Mouse (Mus musculus) kidney, adult 9 months (tissue): Measurements from ENCODE around the gene Stat3.

ENCODE experiments used
- DNase-seq: peaks from one replicate; pipeline ENCODE4 v3.0.0; 2022

Gene Stat3

GRCm38 (mm10) chr11:100963647-100964046 lies 24.3 kb upstream of the Stat3 start:
- DNase-seq: no peak

- DNase-seq: no peak
These were observed 23.1 kb upstream of the Stat3 start for GRCm38 (mm10) chr11:100962371-100962911.

GRCm38 (mm10) chr11:100960540-100960939 lies 21.2 kb upstream of the Stat3 start:
- peak; percentile 82 for DNase-seq

- no peak for DNase-seq
These were observed 20.5 kb upstream of the Stat3 start for GRCm38 (mm10) chr11:100959826-100960225.

- DNase-seq: peak; percentile 72
These were observed 20.1 kb upstream of the Stat3 start for GRCm38 (mm10) chr11:100959464-100959810.

GRCm38 (mm10) chr11:100958613-100959463 lies 19.5 kb upstream of the Stat3 start:
- DNase-seq: no peak

- no peak for DNase-seq
These were observed 18.7 kb upstream of the Stat3 start for GRCm38 (mm10) chr11:100957915-100958469.

GRCm38 (mm10) chr11:100957244-100957643 lies 17.9 kb upstream of the Stat3 start:
- peak; percentile 94 for DNase-seq

GRCm38 (mm10) chr11:100949540-100949939 lies 10.2 kb upstream of the Stat3 start:
- no peak for DNase-seq

- no peak for DNase-seq
These were observed 9.0 kb upstream of the Stat3 start for GRCm38 (mm10) chr11:100948317-100948716.

GRCm38 (mm10) chr11:100947548-100947947 lies 8.2 kb upstream of the Stat3 start:
- DNase-seq: no peak

- DNase-seq: no peak
These were observed 7.5 kb upstream of the Stat3 start for GRCm38 (mm10) chr11:100946862-100947261.

GRCm38 (mm10) chr11:100942388-100942787 lies 3.0 kb upstream of the Stat3 start:
- no peak for DNase-seq

GRCm38 (mm10) chr11:100938711-100939511 lies 429 bp downstream of the Stat3 start:
- DNase-seq: no peak

GRCm38 (mm10) chr11:100938112-100938511 lies 1.2 kb downstream of the Stat3 start:
- peak; percentile 50 for DNase-seq

- no peak for DNase-seq
These were observed 2.0 kb downstream of the Stat3 start for GRCm38 (mm10) chr11:100937295-100937694.

GRCm38 (mm10) chr11:100935373-100936355 lies 3.7 kb downstream of the Stat3 start:
- no peak for DNase-seq

- DNase-seq: peak; percentile 79
These were observed 8.0 kb downstream of the Stat3 start for GRCm38 (mm10) chr11:100931254-100931921.

GRCm38 (mm10) chr11:100930611-100931010 lies 8.7 kb downstream of the Stat3 start:
- no peak for DNase-seq

GRCm38 (mm10) chr11:100927386-100927785 lies 12.0 kb downstream of the Stat3 start:
- DNase-seq: no peak

- DNase-seq: no peak
These were observed 14.9 kb downstream of the Stat3 start for GRCm38 (mm10) chr11:100924386-100924919.
